Mouse (Mus musculus): ENCODE measurements around the gene Ptrh2. TPM values are rescaled to one million over a fixed set of nuclear protein-coding genes. Genes with fewer than 3 reads are reported as not detected.
A peak's percentile ranks its signal among the peaks of the same experiment; 100 is the strongest.
"Not testable (repeated sequence)": the region's sequence is repeated elsewhere in the genome, so short reads cannot be mapped to it uniquely, and the experiment has no call there.

Gene Ptrh2
- polyA plus RNA-seq, 1 experiment from 2014 or later, result 21.5 TPM

- Histone ChIP-seq H3K4me2 (no peak overlapping the region), H3K9ac (no peak overlapping the region), H3K4me1 (replicated peaks) (peaks cover 21% of the 10 kb centered on the region), H3K27ac (ENCODE audit: poor library complexity, severe bottlenecking) (peak overlapping the region; percentile 43), H3K4me3 (no peak overlapping the region), H3K27me3 (replicated peaks) (no peaks in the 10 kb centered on the region), H3K36me3 (peaks cover 32% of the 10 kb centered on the region), H3K9me3 (replicated peaks) (no peaks in the 10 kb centered on the region)
- no peak for ATAC-seq (ENCODE audit: insufficient number of reproducible peaks, low FRiP score)
- WGBS, result 69% methylated on average over 10 of the region's 10 CpGs
Measured at GRCm38 (mm10) chr11:86734241-86734939, 50.6 kb downstream of the Ptrh2 start.

- H3K9ac ChIP-seq, result no peak overlapping the region
- peaks cover 28% of the 10 kb centered on the region for H3K36me3 ChIP-seq
- no peak for ATAC-seq (ENCODE audit: insufficient number of reproducible peaks, low FRiP score)
- no peak overlapping the region for H3K27ac ChIP-seq (ENCODE audit: poor library complexity, severe bottlenecking)
- 81% methylated on average over 4 of the region's 4 CpGs for WGBS
- H3K9me3 ChIP-seq (replicated peaks), result no peaks in the 10 kb centered on the region
- no peak overlapping the region for H3K4me3 ChIP-seq
- peaks cover 21% of the 10 kb centered on the region for H3K4me1 ChIP-seq (replicated peaks)
- H3K27me3 ChIP-seq (replicated peaks), result no peaks in the 10 kb centered on the region
- H3K4me2 ChIP-seq, result no peak overlapping the region
Measured at GRCm38 (mm10) chr11:86734993-86735392, 51.2 kb downstream of the Ptrh2 start.

- Histone ChIP-seq H3K4me3 (no peak overlapping the region), H3K27ac (ENCODE audit: poor library complexity, severe bottlenecking) (no peak overlapping the region), H3K4me2 (no peak overlapping the region), H3K27me3 (replicated peaks) (no peaks in the 10 kb centered on the region), H3K9ac (no peak overlapping the region), H3K36me3 (peaks cover 13% of the 10 kb centered on the region; the same call in 1 of the 2 replicates), H3K9me3 (replicated peaks) (no peaks in the 10 kb centered on the region), H3K4me1 (replicated peaks) (peaks cover 28% of the 10 kb centered on the region)
- 76% methylated on average over 8 of the region's 8 CpGs for WGBS
- ATAC-seq (ENCODE audit: insufficient number of reproducible peaks, low FRiP score), result peak; percentile 81
Measured at GRCm38 (mm10) chr11:86737301-86738000, 53.7 kb downstream of the Ptrh2 start.

DNA sequence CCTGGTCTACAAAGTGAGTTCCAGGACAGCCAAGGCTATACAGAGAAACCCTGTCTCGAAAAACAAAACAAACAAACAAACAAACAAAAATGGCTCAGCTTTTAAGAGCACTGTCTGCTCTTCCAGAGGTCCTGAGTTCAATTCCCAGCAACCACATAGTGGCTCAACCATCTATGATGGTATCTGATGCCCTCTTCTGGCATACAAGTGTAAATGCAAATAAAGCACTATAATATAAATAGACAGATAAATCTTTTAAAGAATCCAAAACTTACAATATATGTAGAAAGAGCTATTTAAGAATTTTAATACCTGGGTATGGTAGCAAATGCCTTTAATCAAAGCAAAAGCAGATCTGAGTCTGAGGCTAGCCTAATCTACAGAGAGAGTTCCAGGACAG, 54.5 kb downstream of the Ptrh2 start:
- not testable (repeated sequence) for H3K27ac ChIP-seq (ENCODE audit: poor library complexity, severe bottlenecking); ATAC-seq (ENCODE audit: insufficient number of reproducible peaks, low FRiP score)
- peaks cover 31% of the 10 kb centered on the region for H3K4me1 ChIP-seq (replicated peaks)

DNA sequence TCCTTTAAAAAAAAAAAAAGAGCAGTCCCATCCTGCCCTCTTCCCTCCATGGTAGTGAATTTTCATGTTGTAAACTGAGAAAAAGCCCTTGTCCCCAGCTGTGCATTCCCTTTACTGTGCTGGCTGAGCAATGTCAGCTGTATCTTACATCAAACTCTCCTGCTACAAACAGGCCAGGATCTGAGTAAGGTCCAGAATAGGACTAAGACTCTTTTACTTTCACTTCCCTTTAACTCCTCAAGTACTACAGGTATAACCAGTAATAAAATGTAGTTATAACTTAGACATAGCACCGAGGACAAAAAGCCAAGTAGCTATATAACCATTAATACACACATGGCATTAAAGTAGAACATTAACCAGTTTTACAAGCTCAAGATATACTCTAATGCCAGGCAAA, 55.2 kb downstream of the Ptrh2 start:
- Histone ChIP-seq H3K27me3 (replicated peaks) (no peaks in the 10 kb centered on the region), H3K4me1 (replicated peaks) (peaks cover 30% of the 10 kb centered on the region), H3K4me2 (no peak overlapping the region), H3K27ac (ENCODE audit: poor library complexity, severe bottlenecking) (no peak overlapping the region), H3K9ac (no peak overlapping the region), H3K9me3 (replicated peaks) (no peaks in the 10 kb centered on the region), H3K36me3 (peaks cover 4% of the 10 kb centered on the region; the same call in 1 of the 2 replicates), H3K4me3 (no peak overlapping the region)
- ATAC-seq (ENCODE audit: insufficient number of reproducible peaks, low FRiP score), result no peak
- 93% methylated on average over 1 of the region's 1 CpGs for WGBS

More for the DNA sequence above, 54.5 kb downstream of the Ptrh2 start:
- not testable (repeated sequence) for H3K4me2 ChIP-seq; H3K9me3 ChIP-seq (replicated peaks); H3K4me3 ChIP-seq; H3K9ac ChIP-seq; H3K36me3 ChIP-seq; H3K27me3 ChIP-seq (replicated peaks)
- WGBS, result 97% methylated on average over 1 of the region's 1 CpGs

DNA sequence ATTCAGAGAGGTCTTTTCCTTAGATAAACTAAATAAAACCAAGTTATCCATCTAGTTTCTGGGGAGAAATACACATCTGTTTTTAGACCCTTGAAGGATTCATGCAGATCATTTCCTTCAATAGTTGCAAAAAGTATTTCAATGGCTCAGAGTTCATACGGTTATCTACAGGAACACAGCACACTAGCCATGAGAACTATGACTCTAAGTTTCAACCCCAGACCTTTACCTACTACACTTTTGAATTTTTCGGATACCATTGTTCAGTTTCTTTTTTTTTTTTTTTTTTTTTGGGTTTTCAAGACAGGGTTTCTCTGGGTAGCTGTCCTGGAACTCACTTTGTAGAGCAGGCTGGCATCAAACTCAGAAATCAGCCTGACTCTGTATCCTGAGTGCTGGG, 55.7 kb downstream of the Ptrh2 start:
- ATAC-seq (ENCODE audit: insufficient number of reproducible peaks, low FRiP score), result no peak
- no peak overlapping the region for H3K9ac ChIP-seq
- H3K27ac ChIP-seq (ENCODE audit: poor library complexity, severe bottlenecking), result no peak overlapping the region
- H3K27me3 ChIP-seq (replicated peaks), result no peaks in the 10 kb centered on the region
- WGBS, result 65% methylated on average over 2 of the region's 2 CpGs
- peaks cover 28% of the 10 kb centered on the region for H3K4me1 ChIP-seq (replicated peaks)
- H3K4me3 ChIP-seq, result no peak overlapping the region
- no peak overlapping the region for H3K4me2 ChIP-seq
- H3K9me3 ChIP-seq (replicated peaks), result no peaks in the 10 kb centered on the region
- peaks cover 4% of the 10 kb centered on the region; the same call in 1 of the 2 replicates for H3K36me3 ChIP-seq

DNA sequence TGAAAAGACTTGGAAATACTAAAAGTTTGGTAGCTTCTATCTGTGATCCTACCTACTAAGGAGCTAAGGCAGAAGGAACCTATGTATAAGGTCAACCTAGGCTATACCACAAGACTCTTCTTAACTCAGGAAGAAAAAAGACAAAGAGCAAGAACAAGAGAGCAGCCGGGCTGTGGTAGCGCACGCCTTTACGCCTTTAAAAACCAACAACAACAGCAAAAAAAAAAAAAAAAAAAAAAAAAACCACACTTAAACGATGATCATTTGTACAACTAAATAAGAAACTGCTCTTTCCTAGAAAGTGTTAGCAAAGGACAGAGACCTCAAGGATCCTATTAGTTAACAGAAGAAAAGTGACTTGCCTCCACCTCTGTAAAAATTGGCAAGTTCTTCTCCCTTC, 57.7 kb downstream of the Ptrh2 start:
- no peaks in the 10 kb centered on the region for H3K27me3 ChIP-seq (replicated peaks)
- H3K9ac ChIP-seq, result no peak overlapping the region
- H3K4me1 ChIP-seq (replicated peaks), result peaks cover 36% of the 10 kb centered on the region
- H3K4me2 ChIP-seq, result no peak overlapping the region
- 90% methylated on average over 5 of the region's 5 CpGs for WGBS
- no peaks in the 10 kb centered on the region for H3K9me3 ChIP-seq (replicated peaks)
- no peak overlapping the region for H3K27ac ChIP-seq (ENCODE audit: poor library complexity, severe bottlenecking)
- no peak for ATAC-seq (ENCODE audit: insufficient number of reproducible peaks, low FRiP score)
- no peak overlapping the region for H3K4me3 ChIP-seq
- H3K36me3 ChIP-seq, result no peaks in the 10 kb centered on the region

Other genes starting within 250 kb of the Ptrh2 start
- gene Rnft1, start 199.3 kb upstream of the Ptrh2 start, polyA plus RNA-seq (2016; fragmentation: Nextera tagmentation; extraction: Ambion mirVana), result 45.3 and 46.8 TPM in 2 replicates
- 56.8 and 57.1 TPM in 2 replicates for gene Rps6kb1, start 139.2 kb upstream of the Ptrh2 start, polyA plus RNA-seq (2016; fragmentation: Nextera tagmentation; extraction: Ambion mirVana)
- gene Tubd1, start 139.0 kb upstream of the Ptrh2 start, polyA plus RNA-seq (2016; fragmentation: Nextera tagmentation; extraction: Ambion mirVana), result 11.1 and 11.4 TPM in 2 replicates
- gene Vmp1, start 149 bp upstream of the Ptrh2 start, polyA plus RNA-seq (2016; fragmentation: Nextera tagmentation; extraction: Ambion mirVana), result 104 and 109 TPM in 2 replicates
- gene Cltc, start 73.6 kb downstream of the Ptrh2 start, polyA plus RNA-seq (2016; fragmentation: Nextera tagmentation; extraction: Ambion mirVana), result 194 and 206 TPM in 2 replicates
- gene Dhx40, start 123.8 kb downstream of the Ptrh2 start, polyA plus RNA-seq (2016; fragmentation: Nextera tagmentation; extraction: Ambion mirVana), result 16.3 and 16.5 TPM in 2 replicates

Data from heart, embryonic 12.5 days (tissue).